Mouse (Mus musculus) neutrophil, adult 65 days (primary cell): ENCODE results near the gene Tubgcp5. TPM values are rescaled to one million over a fixed set of nuclear protein-coding genes. Genes with fewer than 3 reads are reported as not detected.

ENCODE experiments used
- total RNA-seq: library from RNA; stranded (reverse); gene quantifications from 2 replicates; pipeline ENCODE4 v1.2.4, GENCODE M21; 2023

Tubgcp5 gene
- 11.9 and 12.6 TPM in 2 replicates for total RNA-seq

DNA sequence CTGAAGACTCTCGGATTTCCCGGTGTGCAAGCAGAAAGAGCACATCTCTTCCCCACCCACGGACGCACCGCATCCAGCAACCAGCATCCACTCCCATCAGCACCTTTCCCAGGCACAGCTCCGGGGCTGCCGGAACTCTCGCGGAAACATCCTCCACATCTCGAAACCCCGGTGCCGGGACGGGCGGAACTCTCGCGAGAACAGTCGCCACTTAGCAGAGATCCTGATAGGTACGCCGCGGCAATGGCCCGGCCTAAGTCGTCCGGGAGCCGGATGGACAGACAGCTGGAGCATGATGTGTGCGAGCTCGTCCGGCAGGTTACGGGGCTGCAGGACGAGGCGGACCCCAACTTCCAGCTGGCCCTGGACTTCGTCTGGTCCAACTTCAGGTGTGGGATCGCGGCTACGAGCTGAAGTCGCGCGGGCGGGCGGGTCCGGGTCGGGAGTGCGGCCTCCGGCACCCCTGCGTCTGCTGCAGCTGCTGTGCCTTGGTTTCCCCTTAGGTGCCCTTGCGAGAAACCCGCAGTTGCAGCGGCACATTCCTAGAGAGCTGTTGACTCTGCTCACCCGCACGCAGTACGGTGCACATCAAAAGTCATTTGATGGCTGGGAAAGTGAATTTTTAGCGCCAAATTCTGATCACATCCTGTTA is at the start of gene Tubgcp5:
Gene Tubgcp5 (plus strand): TSS at position 203 of the 652 bp plus-strand sequence.

DNA sequence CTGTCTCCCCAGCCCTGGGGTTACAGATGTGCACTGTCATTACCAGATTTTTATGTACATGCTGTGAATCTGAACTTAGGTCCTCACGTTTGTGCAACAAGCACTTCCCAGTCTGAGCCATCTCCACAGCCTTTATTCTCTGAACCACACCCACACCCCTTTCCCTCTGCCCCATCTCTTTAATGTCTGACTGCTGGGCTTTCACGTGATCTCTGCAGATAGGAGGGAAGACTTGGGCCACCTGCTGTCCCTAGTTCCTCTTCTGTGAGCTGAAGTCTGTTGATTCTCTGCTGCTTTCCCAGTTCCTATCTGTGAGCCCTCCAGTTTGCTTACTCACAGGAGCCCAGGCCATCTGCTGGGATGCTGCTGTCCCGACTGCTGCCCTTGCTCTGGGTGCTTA is 26.0 kb upstream of the Tubgcp5 start, which contains the start of gene Siglech:
Gene Siglech (plus strand): TSS at position 253 of the 400 bp plus-strand sequence.

DNA sequence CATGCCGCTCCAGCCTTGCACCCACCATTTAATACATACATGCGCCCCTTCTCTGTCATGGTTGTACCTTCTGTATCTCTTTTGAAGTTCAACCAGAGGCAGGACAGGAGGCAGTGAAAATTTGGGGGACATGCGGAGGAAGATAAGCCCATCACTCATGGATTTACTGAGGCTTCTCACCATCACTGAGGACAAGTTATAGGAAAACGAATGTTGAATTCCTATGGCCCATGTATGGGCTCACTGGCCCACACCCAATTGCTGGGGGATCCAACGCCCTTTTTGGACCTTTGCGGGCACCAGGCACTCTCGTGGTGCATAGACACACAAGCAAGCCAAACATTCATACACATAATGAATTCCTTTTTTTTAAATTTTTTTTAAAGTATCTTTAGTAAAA is 47.5 kb downstream of the Tubgcp5 start, which contains the start of gene Cyfip1:
Gene Cyfip1 (plus strand): TSS at position 301 of the 400 bp plus-strand sequence.

Other genes starting within 250 kb of the Tubgcp5 start
- gene Siglech, start 26.0 kb upstream of the Tubgcp5 start, total RNA-seq: not detected in 2 replicates
- 71.7 and 80.7 TPM in 2 replicates for gene Cyfip1, start 47.6 kb downstream of the Tubgcp5 start, total RNA-seq
- 31.0 and 53.1 TPM in 2 replicates for gene Nipa2, start 168.3 kb downstream of the Tubgcp5 start, total RNA-seq
- 0.43 TPM in 1 of 2 replicates, not detected in the other for gene Nipa1, start 225.8 kb downstream of the Tubgcp5 start, total RNA-seq